Mouse (Mus musculus) testis, postnatal 10 days (tissue): Measurements from ENCODE around the gene AY761184.
"Not testable (repeated sequence)": the region's sequence is repeated elsewhere in the genome, so short reads cannot be mapped to it uniquely, and the experiment has no call there.

Experiments
- DNase-seq: peaks from one replicate; pipeline ENCODE4 v3.0.0; 2021; ENCODE audit warnings: low spot score

AY761184 gene

DNA sequence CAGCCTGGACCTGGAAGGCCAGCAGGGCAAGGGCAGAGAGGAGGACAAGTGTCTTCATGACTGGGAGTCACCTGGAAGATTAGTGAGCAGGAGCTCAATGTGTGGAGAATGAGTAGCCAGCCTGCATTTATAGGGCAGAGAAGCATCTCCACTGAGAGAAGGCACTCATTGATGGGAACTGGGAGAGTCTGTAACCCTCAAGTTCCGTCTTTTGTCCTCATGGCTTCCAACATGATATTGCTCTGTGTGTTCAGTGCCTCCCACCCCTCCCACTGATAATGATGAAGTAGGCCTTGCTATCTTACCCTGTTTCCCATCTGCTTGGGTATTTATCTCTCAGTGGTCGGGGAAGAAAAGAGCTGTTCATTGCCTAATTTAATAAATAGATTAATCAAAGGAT lies at the start of gene AY761184:
TSS of gene AY761184 (minus strand) at position 101 of the 400 bp plus-strand sequence.
- DNase-seq, result not testable (repeated sequence)

DNA sequence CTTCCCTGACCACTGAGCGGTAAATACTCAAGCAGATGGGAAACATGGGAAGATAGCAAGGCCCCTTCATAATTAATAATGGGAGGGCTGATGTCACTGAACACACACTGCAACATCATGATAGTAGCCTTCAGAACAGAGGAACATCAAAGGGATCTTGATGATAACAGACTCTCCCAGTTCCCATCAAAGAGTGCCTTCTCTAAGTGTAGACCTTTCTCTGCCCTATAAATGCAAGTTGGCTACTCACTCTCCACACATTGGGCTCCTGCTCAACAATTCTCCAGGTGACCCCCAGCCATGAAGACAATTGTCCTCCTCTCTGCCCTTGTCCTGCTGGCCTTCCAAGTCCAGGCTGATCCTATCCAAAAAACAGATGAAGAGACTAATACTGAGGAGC lies 37.9 kb downstream of the AY761184 start, which contains the start of gene Defa34:
TSS of gene Defa34 (plus strand) at position 301 of the 400 bp plus-strand sequence.
- DNase-seq, result not testable (repeated sequence)

DNA sequence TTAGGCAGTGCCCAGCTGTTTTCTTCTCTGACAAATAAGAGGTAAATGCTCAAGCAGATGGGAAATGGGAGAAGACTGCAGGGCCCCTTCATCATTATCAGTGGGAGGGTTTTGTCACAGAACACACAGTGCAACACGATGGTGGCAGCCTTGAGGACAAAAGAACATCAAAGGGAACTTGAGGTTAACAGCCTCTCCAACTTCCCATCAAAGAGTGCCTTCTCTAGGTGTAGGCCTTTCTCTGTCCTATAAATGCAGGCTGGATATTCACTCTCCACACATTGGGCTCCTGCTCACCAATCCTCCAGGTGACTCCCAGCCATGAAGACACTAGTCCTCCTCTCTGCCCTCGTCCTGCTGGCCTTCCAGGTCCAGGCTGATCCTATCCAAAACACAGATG lies 48.0 kb downstream of the AY761184 start, which contains the start of gene Defa17:
TSS of gene Defa17 (plus strand) at position 301 of the 400 bp plus-strand sequence.
- not testable (repeated sequence) for DNase-seq
